Mouse (Mus musculus): Measurements from ENCODE around the gene Gngt2. TPM values are rescaled to one million over a fixed set of nuclear protein-coding genes. Genes with fewer than 3 reads are reported as not detected.

The Gngt2 gene
- polyA plus RNA-seq, 1 experiment from 2014 or later, result 15.0 TPM

GRCm38 (mm10) chr11:95828181-95828964 lies 8.6 kb upstream of the Gngt2 start:
- DNase-seq (ENCODE audit: low spot score), result no peak
- Histone ChIP-seq H3K27me3 (replicated peaks; ENCODE audit: control insufficient read depth, insufficient read depth, low read length) (peaks cover 83% of the 10 kb centered on the region), H3K4me1 (ENCODE audit: control insufficient read depth, insufficient read depth, low read length) (peaks cover 10% of the 10 kb centered on the region), H3K4me3 (ENCODE audit: low read depth, low read length) (no peak overlapping the region), H3K9me3 (ENCODE audit: control insufficient read depth, low read length) (no peaks in the 10 kb centered on the region), H3K27ac (replicated peaks; ENCODE audit: low read depth, low read length) (no peak overlapping the region), H3K4me2 (ENCODE audit: low read depth, low read length) (no peak overlapping the region), H3K36me3 (ENCODE audit: control insufficient read depth, insufficient read depth, low read length) (no peaks in the 10 kb centered on the region), H3K9ac (ENCODE audit: low read depth, low read length) (no peak overlapping the region)
- WGBS, result 70% methylated on average over 11 of the region's 11 CpGs
- ATAC-seq (ENCODE audit: low read depth), result no peak

GRCm38 (mm10) chr11:95829526-95830050 lies 7.4 kb upstream of the Gngt2 start:
- Histone ChIP-seq H3K27me3 (replicated peaks; ENCODE audit: control insufficient read depth, insufficient read depth, low read length) (peaks cover 93% of the 10 kb centered on the region), H3K9me3 (ENCODE audit: control insufficient read depth, low read length) (no peaks in the 10 kb centered on the region), H3K4me1 (ENCODE audit: control insufficient read depth, insufficient read depth, low read length) (peaks cover 9% of the 10 kb centered on the region), H3K27ac (replicated peaks; ENCODE audit: low read depth, low read length) (no peak overlapping the region), H3K4me2 (ENCODE audit: low read depth, low read length) (no peak overlapping the region), H3K9ac (ENCODE audit: low read depth, low read length) (no peak overlapping the region), H3K4me3 (ENCODE audit: low read depth, low read length) (0 out of 2 replicates have a peak overlapping the region, but pooled peaks have one; percentile 34), H3K36me3 (ENCODE audit: control insufficient read depth, insufficient read depth, low read length) (no peaks in the 10 kb centered on the region)
- DNase-seq (ENCODE audit: low spot score) (no peak), ATAC-seq (ENCODE audit: low read depth) (no peak)
- WGBS, result 31% methylated on average over 4 of the region's 4 CpGs

- no peak for ATAC-seq (ENCODE audit: low read depth)
- Histone ChIP-seq H3K4me1 (ENCODE audit: control insufficient read depth, insufficient read depth, low read length) (peaks cover 5% of the 10 kb centered on the region; the same call in 1 of the 2 replicates), H3K9me3 (ENCODE audit: control insufficient read depth, low read length) (no peaks in the 10 kb centered on the region), H3K4me3 (ENCODE audit: low read depth, low read length) (peak overlapping the region; percentile 34), H3K27ac (replicated peaks; ENCODE audit: low read depth, low read length) (no peak overlapping the region), H3K4me2 (ENCODE audit: low read depth, low read length) (peak overlapping the region; percentile 50), H3K27me3 (replicated peaks; ENCODE audit: control insufficient read depth, insufficient read depth, low read length) (peaks cover 93% of the 10 kb centered on the region), H3K9ac (ENCODE audit: low read depth, low read length) (peak overlapping the region; percentile 43), H3K36me3 (ENCODE audit: control insufficient read depth, insufficient read depth, low read length) (no peaks in the 10 kb centered on the region)
- 3% methylated on average over 61 of the region's 80 CpGs for WGBS
- DNase-seq (ENCODE audit: low spot score), result no peak
These were observed 6.4 kb upstream of the Gngt2 start for GRCm38 (mm10) chr11:95830411-95831275.

GRCm38 (mm10) chr11:95831276-95831619 lies 5.8 kb upstream of the Gngt2 start:
- H3K9ac ChIP-seq (ENCODE audit: low read depth, low read length), result peak overlapping the region; percentile 43; the same call in 1 of the 2 replicates
- WGBS, result 6% methylated on average over 10 of the region's 10 CpGs
- DNase-seq (ENCODE audit: low spot score) (no peak), ATAC-seq (ENCODE audit: low read depth) (no peak)
- peak overlapping the region; percentile 34 for H3K4me3 ChIP-seq (ENCODE audit: low read depth, low read length)
- peak overlapping the region; percentile 50 for H3K4me2 ChIP-seq (ENCODE audit: low read depth, low read length)
- no peaks in the 10 kb centered on the region for H3K36me3 ChIP-seq (ENCODE audit: control insufficient read depth, insufficient read depth, low read length)
- H3K27ac ChIP-seq (replicated peaks; ENCODE audit: low read depth, low read length), result no peak overlapping the region
- no peaks in the 10 kb centered on the region for H3K9me3 ChIP-seq (ENCODE audit: control insufficient read depth, low read length)
- peaks cover 99% of the 10 kb centered on the region for H3K27me3 ChIP-seq (replicated peaks; ENCODE audit: control insufficient read depth, insufficient read depth, low read length)
- H3K4me1 ChIP-seq (ENCODE audit: control insufficient read depth, insufficient read depth, low read length), result peaks cover 5% of the 10 kb centered on the region; the same call in 1 of the 2 replicates

- ATAC-seq (ENCODE audit: low read depth) (no peak), DNase-seq (ENCODE audit: low spot score) (no peak)
- Histone ChIP-seq H3K9ac (ENCODE audit: low read depth, low read length) (no peak overlapping the region), H3K4me2 (ENCODE audit: low read depth, low read length) (0 out of 2 replicates have a peak overlapping the region, but pooled peaks have one; percentile 50), H3K9me3 (ENCODE audit: control insufficient read depth, low read length) (no peaks in the 10 kb centered on the region), H3K27me3 (replicated peaks; ENCODE audit: control insufficient read depth, insufficient read depth, low read length) (peaks cover 99% of the 10 kb centered on the region), H3K4me3 (ENCODE audit: low read depth, low read length) (peak overlapping the region; percentile 34), H3K36me3 (ENCODE audit: control insufficient read depth, insufficient read depth, low read length) (no peaks in the 10 kb centered on the region), H3K27ac (replicated peaks; ENCODE audit: low read depth, low read length) (no peak overlapping the region), H3K4me1 (ENCODE audit: control insufficient read depth, insufficient read depth, low read length) (peaks cover 8% of the 10 kb centered on the region; the same call in 1 of the 2 replicates)
- 5% methylated on average over 14 of the region's 15 CpGs for WGBS
These were observed 5.4 kb upstream of the Gngt2 start for GRCm38 (mm10) chr11:95831641-95832040.

- Histone ChIP-seq H3K4me3 (ENCODE audit: low read depth, low read length) (no peak overlapping the region), H3K36me3 (ENCODE audit: control insufficient read depth, insufficient read depth, low read length) (no peaks in the 10 kb centered on the region), H3K9me3 (ENCODE audit: control insufficient read depth, low read length) (no peaks in the 10 kb centered on the region), H3K27me3 (replicated peaks; ENCODE audit: control insufficient read depth, insufficient read depth, low read length) (peaks cover 92% of the 10 kb centered on the region), H3K4me1 (ENCODE audit: control insufficient read depth, insufficient read depth, low read length) (peaks cover 14% of the 10 kb centered on the region), H3K4me2 (ENCODE audit: low read depth, low read length) (no peak overlapping the region), H3K27ac (replicated peaks; ENCODE audit: low read depth, low read length) (no peak overlapping the region), H3K9ac (ENCODE audit: low read depth, low read length) (no peak overlapping the region)
- DNase-seq (ENCODE audit: low spot score) (no peak), ATAC-seq (ENCODE audit: low read depth) (no peak)
- WGBS, result 40% methylated on average over 18 of the region's 18 CpGs
These were observed 4.6 kb upstream of the Gngt2 start for GRCm38 (mm10) chr11:95832129-95833005.

GRCm38 (mm10) chr11:95833006-95833570 lies 3.9 kb upstream of the Gngt2 start:
- 15% methylated on average over 8 of the region's 8 CpGs for WGBS
- peaks cover 17% of the 10 kb centered on the region for H3K4me1 ChIP-seq (ENCODE audit: control insufficient read depth, insufficient read depth, low read length)
- no peak overlapping the region for H3K4me2 ChIP-seq (ENCODE audit: low read depth, low read length)
- ATAC-seq (ENCODE audit: low read depth) (no peak), DNase-seq (ENCODE audit: low spot score) (no peak)
- H3K27me3 ChIP-seq (replicated peaks; ENCODE audit: control insufficient read depth, insufficient read depth, low read length), result peaks cover 86% of the 10 kb centered on the region
- no peaks in the 10 kb centered on the region for H3K36me3 ChIP-seq (ENCODE audit: control insufficient read depth, insufficient read depth, low read length)
- no peaks in the 10 kb centered on the region for H3K9me3 ChIP-seq (ENCODE audit: control insufficient read depth, low read length)
- H3K4me3 ChIP-seq (ENCODE audit: low read depth, low read length), result no peak overlapping the region
- H3K9ac ChIP-seq (ENCODE audit: low read depth, low read length), result no peak overlapping the region
- no peak overlapping the region for H3K27ac ChIP-seq (replicated peaks; ENCODE audit: low read depth, low read length)
